Mouse (Mus musculus) urinary bladder, postnatal 10 days (tissue): ENCODE measurements at regions not wholly inside any gene's neighbourhood (a gene's known extent, or its start where the extent isn't known, plus 50 kb on each side); places are given as distances from the start of the nearest gene placed in this dataset.
A peak's percentile ranks its signal among the peaks of the same experiment; 100 is the strongest.
"Not testable (repeated sequence)": the region's sequence is repeated elsewhere in the genome, so short reads cannot be mapped to it uniquely, and the experiment has no call there.

Source experiments
- DNase-seq: peaks from one replicate; pipeline ENCODE4 v3.0.0; 2022; ENCODE audit warnings: low spot score

DNA sequence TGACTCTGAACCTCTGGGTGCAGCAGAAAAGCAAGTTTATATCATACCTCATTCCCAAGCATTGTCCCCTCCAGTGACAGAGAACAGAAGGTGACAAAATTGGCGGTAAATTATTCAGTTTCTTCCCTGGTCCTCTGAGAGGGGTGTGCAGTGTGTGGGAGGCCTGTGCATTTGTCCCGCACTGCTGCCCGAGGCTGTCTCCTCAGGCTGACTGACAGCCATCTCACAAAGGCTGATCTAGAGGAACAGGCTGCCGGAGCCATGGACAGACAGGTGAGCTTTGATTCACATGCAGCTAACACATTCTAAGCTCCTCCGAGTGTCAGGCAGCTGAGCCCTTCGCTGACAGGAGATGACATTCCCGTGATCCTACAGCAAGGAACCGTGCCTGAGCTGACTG, 299.9 kb upstream of the Cdh4 start:
- no peak for DNase-seq

- no peak for DNase-seq
Measured at GRCm38 (mm10) chr2:179145726-179146125, 296.5 kb upstream of the Cdh4 start.

DNA sequence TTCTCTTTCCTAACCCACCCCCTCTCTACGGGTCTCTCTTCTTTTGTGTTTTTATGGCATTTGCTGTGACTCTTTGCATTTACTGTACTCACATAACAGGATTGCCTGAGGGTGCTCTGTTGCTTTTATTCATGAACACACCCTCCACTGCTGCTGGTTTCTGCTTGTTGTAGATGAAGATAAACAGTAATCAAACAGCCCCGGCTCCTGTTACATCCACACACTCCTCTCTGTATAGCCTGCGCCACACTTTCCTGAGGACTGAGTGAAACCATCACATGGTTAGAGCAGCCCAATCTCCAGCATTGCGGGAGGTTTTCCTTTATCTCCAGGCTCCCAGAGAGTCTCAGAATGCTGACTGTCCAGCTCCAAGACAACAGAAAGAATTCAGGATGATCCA, 296.0 kb upstream of the Cdh4 start:
- no peak for DNase-seq

DNA sequence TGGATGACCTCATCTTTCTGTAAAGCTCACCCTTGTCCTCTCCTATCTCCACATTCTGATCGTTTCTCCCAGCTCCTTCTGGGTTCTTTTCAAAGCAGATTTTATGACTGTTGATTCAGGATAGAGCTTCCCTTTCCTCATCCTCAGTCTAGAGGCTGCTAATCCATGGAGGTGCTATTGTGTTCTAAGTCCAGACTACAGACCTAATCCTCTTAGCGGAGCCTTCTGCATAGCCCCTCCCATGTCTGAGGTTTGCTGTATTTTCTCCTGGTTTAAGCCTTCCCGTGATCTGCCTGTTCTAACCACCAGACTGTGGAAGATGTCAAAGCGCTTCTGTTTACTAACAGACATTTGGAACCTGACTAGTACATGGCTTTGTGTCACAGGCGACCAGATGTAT, 294.0 kb upstream of the Cdh4 start:
- DNase-seq, result no peak

DNA sequence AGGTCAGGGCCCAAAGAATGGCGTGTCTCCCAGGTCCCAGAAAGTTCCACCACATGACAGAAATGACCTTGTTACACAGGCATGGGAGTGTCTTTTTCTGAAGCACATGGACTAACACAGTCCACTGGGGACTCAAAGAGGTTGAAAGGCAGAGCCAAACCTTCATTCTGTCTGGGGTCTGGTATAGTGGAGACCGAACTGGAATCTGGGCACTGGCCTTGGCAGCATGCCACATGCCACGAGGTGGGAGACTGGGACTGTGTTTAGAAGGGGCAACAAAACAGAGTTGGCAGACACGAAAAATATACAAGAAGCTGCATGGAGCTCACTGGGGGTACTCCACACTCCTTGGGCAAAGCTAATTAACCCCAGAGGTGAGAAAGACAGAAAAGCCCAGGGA, 293.6 kb upstream of the Cdh4 start:
- DNase-seq, result no peak

GRCm38 (mm10) chr2:179158881-179159280, 283.4 kb upstream of the Cdh4 start:
- no peak for DNase-seq

GRCm38 (mm10) chr2:179163116-179163515, 279.1 kb upstream of the Cdh4 start:
- DNase-seq, result no peak

DNA sequence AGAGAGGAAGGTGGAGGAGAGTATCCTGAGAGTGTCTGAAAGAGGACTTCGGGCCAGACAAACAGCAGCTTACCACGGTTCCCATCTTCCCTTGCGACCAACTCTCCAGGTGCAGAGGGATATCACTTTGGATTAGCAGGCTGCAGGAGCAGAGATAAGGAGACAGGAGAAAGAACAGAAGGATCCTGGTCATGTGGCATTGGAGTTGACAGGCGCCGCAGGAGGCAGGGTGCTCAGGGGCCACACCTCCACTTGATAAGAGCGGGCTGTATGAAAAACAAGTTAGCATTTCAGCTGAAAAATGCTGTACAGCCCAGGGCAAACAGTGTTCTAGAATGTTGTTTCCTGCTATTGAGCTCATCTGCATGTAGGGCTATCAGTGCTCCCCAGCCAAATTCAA, 272.1 kb upstream of the Cdh4 start:
- no peak for DNase-seq

- no peak for DNase-seq
Measured at GRCm38 (mm10) chr2:179170608-179171007, 271.6 kb upstream of the Cdh4 start.

- not testable (repeated sequence) for DNase-seq
Measured at GRCm38 (mm10) chr2:179176835-179177530, 265.2 kb upstream of the Cdh4 start.

- DNase-seq, result no peak
Measured at GRCm38 (mm10) chr2:179181366-179181765, 260.9 kb upstream of the Cdh4 start.

DNA sequence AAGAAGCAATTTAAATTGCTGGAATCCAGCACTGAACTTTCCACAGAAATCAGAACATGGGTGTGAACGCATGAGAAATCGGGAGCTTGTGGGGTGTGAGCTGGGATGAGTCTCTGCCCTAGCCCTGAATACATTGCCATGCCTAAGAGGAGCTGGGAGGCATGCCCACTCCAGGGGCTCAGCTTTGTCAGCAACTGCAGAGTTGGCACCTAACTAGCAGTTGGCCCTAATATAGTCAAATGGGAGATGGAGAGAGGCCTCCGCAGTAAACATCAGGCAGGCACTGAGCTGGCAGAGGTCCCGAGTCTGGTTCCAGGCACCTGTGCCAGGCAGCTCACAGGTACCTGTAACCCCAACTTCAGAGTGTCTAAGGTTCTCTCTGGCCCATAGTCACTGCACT, 260.1 kb upstream of the Cdh4 start:
- DNase-seq, result no peak

GRCm38 (mm10) chr2:179192906-179193496, 249.2 kb upstream of the Cdh4 start:
- DNase-seq, result no peak

- peak; percentile 19 for DNase-seq
Measured at GRCm38 (mm10) chr2:179193507-179194160, 248.6 kb upstream of the Cdh4 start.

DNA sequence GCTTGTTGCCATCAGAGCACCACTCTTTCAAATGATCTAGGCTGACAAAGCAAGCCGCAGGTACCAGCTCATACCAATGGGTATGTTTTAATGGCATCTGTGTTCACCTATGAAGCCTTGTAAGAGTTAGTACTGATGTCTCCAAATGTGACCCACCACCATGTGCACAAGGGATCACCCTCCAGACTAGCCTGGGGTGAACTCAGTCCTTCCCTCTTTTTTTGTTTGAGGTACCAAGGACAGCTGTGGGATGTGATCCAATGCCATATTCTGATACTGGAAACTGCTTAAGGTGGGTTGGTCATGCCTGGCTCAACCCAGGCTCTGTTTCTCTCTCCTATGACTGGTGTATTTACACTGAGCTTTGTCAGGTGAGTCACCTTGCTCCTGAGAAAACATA, 244.8 kb upstream of the Cdh4 start:
- DNase-seq, result no peak

DNA sequence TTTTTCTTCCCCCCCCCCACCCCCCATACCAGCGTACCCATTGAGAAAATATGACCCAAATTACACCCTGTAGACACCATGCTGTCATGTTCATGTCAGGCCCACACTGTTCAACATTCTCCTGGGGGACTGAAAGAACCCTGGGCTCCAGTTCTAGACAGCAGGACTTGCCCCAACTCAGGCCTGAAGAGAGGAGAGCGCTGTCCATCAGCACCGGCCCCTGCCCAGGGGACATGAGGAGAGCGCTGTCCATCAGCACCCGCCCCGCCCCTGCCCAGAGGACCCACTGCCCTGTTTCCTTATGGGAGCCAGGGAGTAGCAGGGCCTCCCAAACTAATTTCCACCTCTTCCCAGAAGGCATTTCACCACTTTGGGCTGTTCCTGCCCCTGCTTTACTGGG, 241.7 kb upstream of the Cdh4 start:
- no peak for DNase-seq

DNA sequence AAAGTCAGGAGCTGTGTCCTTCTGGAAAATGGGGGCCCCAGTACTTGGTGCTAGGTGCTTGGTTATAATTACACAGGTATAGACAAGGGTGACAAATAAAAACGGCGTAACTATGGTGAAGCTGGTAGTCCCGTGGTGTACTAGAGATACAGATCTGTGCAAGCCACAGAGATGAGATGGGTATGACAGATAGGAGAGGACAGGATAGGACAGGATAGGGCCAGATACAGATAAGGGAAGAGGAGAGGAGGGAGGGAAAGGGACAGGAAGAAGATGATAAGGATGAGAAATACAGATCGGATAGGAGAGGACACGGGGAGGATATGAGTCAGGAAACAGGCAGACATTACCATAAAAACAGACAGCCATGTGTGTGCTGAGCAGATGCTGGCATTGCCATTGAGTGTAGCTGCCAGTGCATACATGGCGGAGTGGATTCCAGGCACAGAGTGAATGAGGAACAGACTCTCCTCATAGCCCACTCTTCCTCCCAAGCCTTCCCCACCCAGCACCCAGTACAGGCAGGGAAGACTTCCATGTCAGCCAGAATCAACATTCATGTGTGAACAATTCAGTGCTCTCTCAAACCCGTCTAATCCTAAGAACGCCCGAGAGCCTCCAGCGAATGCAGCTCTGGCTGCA, 231.9 kb upstream of the Cdh4 start:
- no peak for DNase-seq

- no peak for DNase-seq
Measured at GRCm38 (mm10) chr2:179216773-179217172, 225.5 kb upstream of the Cdh4 start.

DNA sequence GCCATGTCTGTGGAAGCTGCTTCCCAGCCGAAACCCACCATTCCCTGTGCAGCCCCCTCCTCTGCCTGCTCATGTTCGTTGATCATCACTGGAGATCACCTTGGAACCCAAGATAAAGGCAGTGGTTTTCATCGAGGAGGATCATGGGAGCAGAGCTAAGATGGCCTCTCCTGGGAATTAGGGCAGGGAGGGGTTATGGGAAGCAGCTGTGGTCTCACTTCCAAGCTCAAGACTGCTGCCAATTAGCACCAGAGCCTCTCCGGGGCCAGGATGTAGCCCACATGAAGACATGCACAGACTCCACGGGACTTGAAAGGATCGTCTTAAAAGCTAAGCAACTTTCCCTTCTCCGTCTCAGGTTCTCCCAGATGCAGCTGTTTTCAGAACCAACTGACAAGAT, 214.1 kb upstream of the Cdh4 start:
- no peak for DNase-seq

DNA sequence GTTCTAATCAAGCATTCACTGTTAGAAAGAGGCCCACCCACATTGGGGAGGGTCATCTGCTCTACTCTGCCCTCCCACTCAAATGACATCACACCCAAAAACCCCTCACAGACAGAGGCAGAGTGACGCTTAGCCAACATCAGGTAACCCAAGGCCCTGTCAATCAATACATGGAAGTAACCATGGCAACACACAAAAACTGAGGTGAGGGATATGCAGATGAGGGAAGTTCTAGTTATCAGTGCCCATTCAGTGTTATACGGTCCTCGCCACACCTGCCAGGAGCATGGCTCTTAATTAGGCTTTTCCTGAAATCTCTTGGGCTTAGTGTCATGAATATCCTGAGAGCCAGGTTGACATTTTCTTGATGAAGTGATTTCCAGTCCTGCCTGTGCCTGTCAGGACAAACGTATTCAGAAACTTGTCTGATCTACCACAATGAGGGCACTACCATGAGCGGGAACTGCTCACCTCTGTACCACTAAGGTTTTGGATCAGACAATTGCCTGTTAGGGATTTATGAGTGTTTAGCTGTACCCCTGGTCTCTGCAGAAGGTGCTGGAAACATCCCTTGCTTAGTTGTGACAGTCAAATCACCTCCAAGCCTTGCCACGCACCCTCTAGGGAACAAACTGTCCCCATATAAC, 210.4 kb upstream of the Cdh4 start:
- no peak for DNase-seq

- no peak for DNase-seq
Measured at GRCm38 (mm10) chr2:179238166-179238565, 204.1 kb upstream of the Cdh4 start.

GRCm38 (mm10) chr2:179260892-179261291, 181.3 kb upstream of the Cdh4 start:
- no peak for DNase-seq

DNA sequence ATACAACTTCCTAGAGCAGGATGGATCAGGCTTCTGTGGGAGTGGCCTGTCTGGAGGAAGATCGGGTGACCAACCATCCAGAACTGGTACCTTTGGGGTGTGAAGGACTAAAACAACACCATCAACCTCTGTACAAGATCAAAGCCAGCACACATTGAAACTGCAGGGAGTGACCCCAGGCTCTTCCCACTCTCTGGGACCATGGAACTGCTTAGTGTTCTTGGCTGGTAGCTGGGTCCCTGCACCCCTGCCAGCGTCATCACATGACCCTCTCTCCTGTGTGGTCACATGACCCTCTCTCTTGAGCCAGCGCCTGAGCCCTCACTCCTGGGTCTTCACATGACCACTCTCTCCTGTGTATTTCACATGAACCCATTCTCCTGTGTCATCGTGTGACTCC, 178.3 kb upstream of the Cdh4 start:
- no peak for DNase-seq
